Mouse (Mus musculus): ENCODE measurements at regions not wholly inside any gene's neighbourhood (a gene's known extent, or its start where the extent isn't known, plus 50 kb on each side); places are given as distances from the start of the nearest gene placed in this dataset.
"Not testable (repeated sequence)": the region's sequence is repeated elsewhere in the genome, so short reads cannot be mapped to it uniquely, and the experiment has no call there.

DNA sequence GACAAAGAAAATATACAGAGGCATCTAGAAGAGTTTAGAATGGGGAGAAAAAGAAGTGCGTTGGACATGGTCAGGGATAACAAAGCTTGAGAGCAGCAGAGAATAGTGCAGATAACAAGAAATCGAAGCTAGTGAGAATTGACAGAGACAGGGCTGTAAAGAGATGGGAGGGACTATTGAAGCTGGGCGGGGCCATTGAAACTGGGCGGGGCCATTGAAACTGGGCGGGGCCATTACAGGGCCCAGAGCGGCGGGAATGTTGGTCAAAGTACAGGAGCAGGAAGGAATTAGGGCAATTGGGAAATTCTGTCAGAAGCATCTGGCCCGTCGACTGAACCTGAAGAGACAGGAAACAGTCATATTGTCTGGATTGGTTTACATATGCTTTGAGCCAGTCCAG, 243.3 kb upstream of the Srek1ip1 start:
- DNase-seq (ENCODE audit: low spot score in 2 of 2), result no peak

- DNase-seq (ENCODE audit: low spot score in 2 of 2), result no peak
These were observed 239.0 kb upstream of the Srek1ip1 start for GRCm38 (mm10) chr13:104553329-104553728.

GRCm38 (mm10) chr13:104556609-104557008, 235.7 kb upstream of the Srek1ip1 start:
- not testable (repeated sequence) for DNase-seq (ENCODE audit: low spot score in 2 of 2)

- no peak for DNase-seq (ENCODE audit: low spot score in 2 of 2)
These were observed 232.4 kb upstream of the Srek1ip1 start for GRCm38 (mm10) chr13:104559876-104560275.

DNA sequence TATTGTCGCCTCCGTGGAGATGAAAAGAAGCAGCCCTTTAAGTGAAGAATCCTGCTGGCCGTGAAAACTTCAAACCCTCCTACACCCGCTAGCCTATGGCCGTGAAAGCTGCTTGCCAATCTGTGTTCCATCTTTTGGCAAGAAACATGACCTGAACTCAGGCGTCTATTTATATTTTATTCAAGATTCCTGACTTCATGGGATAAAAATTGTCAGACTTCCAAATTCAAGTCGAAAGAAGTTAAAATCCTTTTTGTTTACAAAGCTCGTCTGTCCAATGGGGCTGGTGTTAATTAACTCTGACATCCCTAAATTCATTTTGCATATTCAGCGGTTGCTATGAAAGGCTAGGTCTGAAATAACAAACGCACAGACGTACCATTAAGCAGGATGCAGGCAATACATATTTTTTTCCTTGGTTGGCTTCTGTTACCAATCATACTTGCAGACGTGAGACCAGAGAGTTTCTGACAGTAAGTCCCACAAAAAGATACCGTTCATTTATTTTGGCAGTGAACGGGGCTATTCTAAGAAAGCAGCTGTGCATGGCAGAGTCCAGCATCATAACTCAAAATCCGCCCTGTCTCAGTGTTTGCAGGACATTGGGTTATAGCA, 231.7 kb upstream of the Srek1ip1 start:
- DNase-seq (ENCODE audit: low spot score in 2 of 2), result no peak

DNA sequence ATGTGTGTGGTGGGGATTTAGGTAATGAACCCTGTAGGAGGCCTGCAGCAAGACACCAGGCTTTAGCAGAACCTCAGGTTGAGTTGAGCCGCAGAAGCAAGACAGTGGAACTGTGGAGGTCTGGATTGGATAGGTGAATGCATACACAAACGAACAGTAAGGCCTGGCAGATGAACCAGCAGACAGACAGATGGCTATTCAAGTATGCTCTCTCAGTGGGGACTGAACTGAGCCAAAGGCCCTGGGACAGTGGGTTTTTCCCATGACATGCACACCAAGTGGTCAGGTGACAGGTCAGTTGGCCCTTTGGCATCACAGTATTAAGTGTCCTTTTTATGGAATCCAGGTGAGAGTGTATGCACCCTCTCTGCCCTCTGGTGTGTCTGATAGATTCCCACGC, 229.7 kb upstream of the Srek1ip1 start:
- DNase-seq (ENCODE audit: low spot score in 2 of 2), result no peak

DNA sequence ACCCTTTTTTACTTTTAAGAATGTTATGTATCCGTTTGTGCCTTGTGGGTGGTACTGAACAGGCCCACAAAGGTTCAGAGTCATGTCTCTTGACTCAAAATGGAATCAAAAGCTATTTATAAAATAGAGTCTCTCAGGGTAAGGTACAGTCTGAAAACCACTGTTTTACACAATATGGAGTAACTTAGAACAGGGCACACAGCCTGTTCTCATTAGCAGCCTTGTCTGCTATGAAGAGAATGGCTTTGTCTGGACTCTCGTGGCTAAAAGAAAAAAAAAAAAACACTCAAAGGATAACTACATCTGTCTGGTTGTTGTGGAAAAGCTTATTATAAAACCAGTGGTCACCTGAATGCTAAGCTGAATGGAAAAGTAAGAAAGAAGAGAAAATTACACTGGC, 229.3 kb upstream of the Srek1ip1 start:
- DNase-seq (ENCODE audit: low spot score in 2 of 2), result no peak

GRCm38 (mm10) chr13:104563889-104564288, 228.4 kb upstream of the Srek1ip1 start:
- no peak for DNase-seq (ENCODE audit: low spot score in 2 of 2)

DNA sequence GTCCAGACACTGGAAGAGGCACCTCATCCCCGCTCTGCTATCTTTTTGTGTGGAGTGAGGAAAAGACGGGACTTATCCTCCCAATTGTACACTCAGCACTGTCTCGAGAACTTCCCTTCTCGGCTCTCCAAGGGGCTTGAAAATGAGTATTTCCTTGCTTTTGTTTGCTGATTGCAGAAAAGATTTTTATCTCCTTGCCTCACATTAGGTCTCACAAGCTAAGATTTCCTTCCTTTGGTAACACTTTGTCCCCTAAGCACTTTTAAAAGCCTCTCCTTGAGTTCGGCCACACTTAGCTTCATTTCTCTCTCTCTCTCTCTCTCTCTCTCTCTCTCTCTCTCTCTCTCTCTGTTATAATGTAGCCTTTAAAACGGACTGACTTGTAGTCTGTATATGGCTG, 222.5 kb upstream of the Srek1ip1 start:
- no peak for DNase-seq (ENCODE audit: low spot score in 2 of 2)

GRCm38 (mm10) chr13:104572236-104572635, 220.0 kb upstream of the Srek1ip1 start:
- DNase-seq (ENCODE audit: low spot score in 2 of 2), result no peak

- no peak for DNase-seq (ENCODE audit: low spot score in 2 of 2)
These were observed 217.9 kb upstream of the Srek1ip1 start for GRCm38 (mm10) chr13:104574396-104574795.

- DNase-seq (ENCODE audit: low spot score in 2 of 2), result no peak
These were observed 216.0 kb upstream of the Srek1ip1 start for GRCm38 (mm10) chr13:104576188-104576789.

GRCm38 (mm10) chr13:104577856-104578255, 214.4 kb upstream of the Srek1ip1 start:
- DNase-seq (ENCODE audit: low spot score in 2 of 2), result no peak

DNA sequence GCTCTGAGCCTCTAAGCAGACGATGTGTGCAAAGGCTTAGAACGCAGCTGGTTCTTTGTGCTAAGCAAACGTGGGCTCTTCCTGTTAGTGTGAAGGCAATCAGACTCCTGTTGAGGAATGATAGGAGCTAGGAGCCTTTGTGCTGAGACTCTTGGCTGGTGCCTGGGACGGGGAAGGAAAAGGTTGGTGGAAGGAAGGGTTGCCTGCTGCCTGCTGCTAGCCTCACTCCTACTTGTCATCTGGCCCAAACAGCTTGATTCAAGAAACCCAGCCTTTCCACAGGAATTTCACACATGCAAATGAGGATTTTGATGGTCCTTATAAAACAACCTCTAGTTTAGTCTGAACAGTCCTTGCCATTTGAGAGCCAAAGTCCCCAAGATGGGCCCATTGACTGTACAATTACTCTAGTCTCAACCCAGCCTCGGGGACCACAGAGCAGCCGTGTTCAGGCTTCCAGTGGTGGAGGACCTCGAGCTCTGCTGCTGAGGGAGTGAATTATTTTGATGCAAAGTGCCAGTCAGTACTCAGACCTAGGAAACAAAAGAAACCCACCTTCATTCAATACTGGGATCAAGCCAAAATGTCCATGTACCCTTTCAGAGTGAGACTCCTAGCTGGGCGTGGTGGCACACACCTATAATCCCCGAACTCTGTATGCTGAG, 211.5 kb upstream of the Srek1ip1 start:
- peak in 1 of 2 experiments; percentile 9 for DNase-seq (ENCODE audit: low spot score in 2 of 2)
